Mouse (Mus musculus): ENCODE measurements around the gene Jade2. TPM values are rescaled to one million over a fixed set of nuclear protein-coding genes. Genes with fewer than 3 reads are reported as not detected.
"Not testable (repeated sequence)": the region's sequence is repeated elsewhere in the genome, so short reads cannot be mapped to it uniquely, and the experiment has no call there.

Gene Jade2
- total RNA-seq, 2 experiments from 2014 or later, result 2.3 to 2.6 TPM

- no peak for DNase-seq
Measured at GRCm38 (mm10) chr11:51796272-51796671, 61.2 kb downstream of the Jade2 start.

- no peak for DNase-seq
Measured at GRCm38 (mm10) chr11:51790662-51791061, 66.8 kb downstream of the Jade2 start.

GRCm38 (mm10) chr11:51789735-51790134, 67.7 kb downstream of the Jade2 start:
- DNase-seq, result not testable (repeated sequence)

- DNase-seq, result peak; percentile 56
Measured at GRCm38 (mm10) chr11:51785926-51786325, 71.5 kb downstream of the Jade2 start.

- DNase-seq, result no peak
Measured at GRCm38 (mm10) chr11:51782721-51783120, 74.7 kb downstream of the Jade2 start.

GRCm38 (mm10) chr11:51780773-51781267, 76.6 kb downstream of the Jade2 start:
- DNase-seq, result no peak

GRCm38 (mm10) chr11:51777478-51777877, 80.0 kb downstream of the Jade2 start:
- no peak for DNase-seq

- no peak for DNase-seq
Measured at GRCm38 (mm10) chr11:51775507-51775906, 81.9 kb downstream of the Jade2 start.

GRCm38 (mm10) chr11:51768296-51768695, 89.2 kb downstream of the Jade2 start:
- no peak for DNase-seq

- DNase-seq, result no peak
Measured at GRCm38 (mm10) chr11:51767579-51768220, 89.8 kb downstream of the Jade2 start.

GRCm38 (mm10) chr11:51764816-51765215, 92.6 kb downstream of the Jade2 start:
- DNase-seq, result no peak

GRCm38 (mm10) chr11:51763955-51764354, 93.5 kb downstream of the Jade2 start:
- no peak for DNase-seq

Other genes with a start within 250 kb of the Jade2 start
- 10 to 100 TPM; 37.4 to 39.1 TPM for gene Nhp2, start 237.9 kb downstream of the Jade2 start, total RNA-seq (2021)
- 10 to 100 TPM; 16.2 to 17.9 TPM for gene Rmnd5b, start 221.8 kb downstream of the Jade2 start, total RNA-seq (2021)
- gene N4bp3, start 206.8 kb downstream of the Jade2 start, total RNA-seq (2021), result 10 to 100 TPM; 12.2 to 15.7 TPM
- gene D930048N14Rik, start 206.7 kb downstream of the Jade2 start, total RNA-seq (2021), result 1 to 10 TPM in 1 of 2 experiments, under 1 TPM in 1; 0.52 to 1.1 TPM
- gene 0610009B22Rik, start 168.8 kb downstream of the Jade2 start, total RNA-seq (2021), result 10 to 100 TPM; 29.0 to 30.5 TPM
- 10 to 100 TPM; 21.7 to 24.0 TPM for gene Sec24a, start 94.0 kb downstream of the Jade2 start, total RNA-seq (2021)
- gene Sar1b, start 94.0 kb downstream of the Jade2 start, total RNA-seq (2021), result 100 to 1,000 TPM; 119 to 133 TPM
- 10 to 100 TPM; 15.7 to 18.4 TPM for gene Cdkn2aipnl, start 110.0 kb upstream of the Jade2 start, total RNA-seq (2021)
- gene Ube2b, start 143.1 kb upstream of the Jade2 start, total RNA-seq (2021), result 100 to 1,000 TPM; 241 to 249 TPM
- gene Cdkl3, start 146.6 kb upstream of the Jade2 start, total RNA-seq (2021), result 1 to 10 TPM; 5.5 to 5.9 TPM
- gene Ppp2ca, start 241.0 kb upstream of the Jade2 start, total RNA-seq (2021), result 10 to 100 TPM; 46.2 to 50.1 TPM